Mouse (Mus musculus): ENCODE measurements at regions not wholly inside any gene's neighbourhood (a gene's known extent, or its start where the extent isn't known, plus 50 kb on each side); places are given as distances from the start of the nearest gene placed in this dataset.

GRCm38 (mm10) chr1:77316198-77316597 is 198.7 kb downstream of the Epha4 start:
- DNase-seq = no peak
